Mouse (Mus musculus) stomach, postnatal 0 days (tissue): ENCODE data around the gene Btk. TPM values are rescaled to one million over a fixed set of nuclear protein-coding genes. Genes with fewer than 3 reads are reported as not detected.

Source experiments
- ATAC-seq: fragments of 200-750 bp; cut with Nextera tagmentation; 2 replicates; pipeline ENCODE4 v1.8.0; 2017; ENCODE audit not compliant: low FRiP score, low TSS enrichment
- DNase-seq: peaks from one replicate; pipeline ENCODE4 v3.0.0-alpha.2; 2016; ENCODE audit warnings: low spot score
- H3K27ac ChIP-seq: fragments of 300-500 bp; sonication (generic); replicated peaks from 2 replicates; pipeline ENCODE4 v1.5.1; 2014; ENCODE audit warnings: mild to moderate bottlenecking, control low read depth
- H3K27me3 ChIP-seq: fragments of 300-500 bp; sonication (generic); 2 replicates; pipeline ENCODE4 v1.6.1; 2014; ENCODE audit warnings: low read length; ENCODE audit not compliant: control insufficient read depth, insufficient read depth
- H3K36me3 ChIP-seq: fragments of 300-500 bp; sonication (generic); 2 replicates; pipeline ENCODE4 v1.6.1; 2014; ENCODE audit warnings: low read length, mixed read lengths; ENCODE audit not compliant: control insufficient read depth, insufficient read depth
- H3K4me1 ChIP-seq: fragments of 300-500 bp; sonication (generic); replicated peaks from 2 replicates; pipeline ENCODE4 v1.6.1; 2014; ENCODE audit warnings: antibody characterized with exemption; ENCODE audit not compliant: control insufficient read depth, insufficient read depth
- H3K4me2 ChIP-seq: fragments of 300-500 bp; sonication (generic); replicated peaks from 2 replicates; pipeline ENCODE4 v1.6.1; 2014; ENCODE audit warnings: low read depth, mild to moderate bottlenecking, control low read depth, moderate library complexity
- H3K4me3 ChIP-seq: fragments of 300-500 bp; sonication (generic); 2 replicates; pipeline ENCODE4 v1.5.1; 2014; ENCODE audit warnings: low read depth, low read length, control low read depth
- H3K9ac ChIP-seq: fragments of 300-500 bp; sonication (generic); 2 replicates; pipeline ENCODE4 v1.6.1; 2014; ENCODE audit warnings: mild to moderate bottlenecking, low read length, control low read depth, mixed read lengths
- H3K9me3 ChIP-seq: fragments of 300-500 bp; sonication (generic); 2 replicates; pipeline ENCODE4 v1.6.1; 2016; ENCODE audit warnings: low read length; ENCODE audit not compliant: control insufficient read depth
- CTCF ChIP-seq: IDR thresholded peaks from 2 replicates; pipeline ENCODE4 v1.5.1; 2016; ENCODE audit warnings: antibody characterized with exemption, low read depth, mild to moderate bottlenecking, moderate library complexity
- EP300 ChIP-seq: optimal IDR thresholded peaks from 2 replicates; pipeline ENCODE3; 2016; ENCODE audit warnings: antibody characterized with exemption
- WGBS: fragments of 180-500 bp; shearing (Covaris S2); extraction: QIAGEN DNeasy Blood & Tissue Kit; methylation state at CpG from one replicate; pipeline ENCODE4 v1.1.7; 2014; 5-methylcytosine and 5-hydroxymethylcytosine counted together
- polyA plus RNA-seq: library from polyadenylated mRNA; unstranded; fragments of >200 nt; fragmentation: Nextera tagmentation; extraction: Ambion mirVana; gene quantifications from 2 replicates; pipeline ENCODE4 v1.2.1, GENCODE M21; 2015

The Btk gene
- polyA plus RNA-seq, 1 experiment from 2014 or later: 0.72 TPM

- peak; percentile 97 for ATAC-seq
- TF ChIP-seq EP300: no peak
- TF ChIP-seq CTCF: peak; percentile 79
- Histone ChIP-seq H3K27ac (peak within 1 kb of the TSS; percentile 85), H3K4me1 (no peaks in the 10 kb centered on the region), H3K4me3 (peak within 1 kb of the TSS; percentile 43), H3K9ac (peak within 1 kb of the TSS; percentile 61), H3K36me3 (no peaks in the 10 kb centered on the region), H3K9me3 (no peaks in the 10 kb centered on the region), H3K27me3 (no peaks in the 10 kb centered on the region), H3K4me2 (peak within 1 kb of the TSS; percentile 53)
- DNase-seq: peak; percentile 88
- WGBS: 12% methylated on average over 45 of the region's 45 CpGs
Measured at GRCm38 (mm10) chrX:134585103-134586002, 2.0 kb upstream of the Btk start, which contains the start of gene Rpl36a. Gene Rpl36a (plus strand): TSS chrX:134585654.

GRCm38 (mm10) chrX:134582270-134582669, 1.1 kb downstream of the Btk start:
- DNase-seq (no peak), ATAC-seq (no peak)
- Histone ChIP-seq H3K4me3 (no peak overlapping the region), H3K27me3 (no peaks in the 10 kb centered on the region), H3K9me3 (no peaks in the 10 kb centered on the region), H3K36me3 (no peaks in the 10 kb centered on the region), H3K27ac (no peak overlapping the region), H3K4me1 (no peaks in the 10 kb centered on the region), H3K9ac (no peak overlapping the region), H3K4me2 (no peak overlapping the region)
- TF ChIP-seq EP300 (no peak), CTCF (no peak)
- 81% methylated on average over 11 of the region's 11 CpGs for WGBS

- Histone ChIP-seq H3K27me3 (no peaks in the 10 kb centered on the region), H3K9ac (no peak overlapping the region), H3K9me3 (no peaks in the 10 kb centered on the region), H3K36me3 (no peaks in the 10 kb centered on the region), H3K4me3 (no peak overlapping the region), H3K4me1 (no peaks in the 10 kb centered on the region), H3K27ac (no peak overlapping the region), H3K4me2 (no peak overlapping the region)
- TF ChIP-seq EP300 (no peak), CTCF (no peak)
- DNase-seq (no peak), ATAC-seq (no peak)
- WGBS: 80% methylated on average over 14 of the region's 14 CpGs
Measured at GRCm38 (mm10) chrX:134580528-134581305, 2.7 kb downstream of the Btk start.

GRCm38 (mm10) chrX:134577896-134578295, 5.5 kb downstream of the Btk start:
- Histone ChIP-seq H3K4me2 (no peak overlapping the region), H3K27me3 (no peaks in the 10 kb centered on the region), H3K27ac (no peak overlapping the region), H3K4me3 (no peak overlapping the region), H3K4me1 (no peaks in the 10 kb centered on the region), H3K9me3 (no peaks in the 10 kb centered on the region), H3K9ac (no peak overlapping the region), H3K36me3 (no peaks in the 10 kb centered on the region)
- DNase-seq: no peak
- no peak for ATAC-seq
- no peak for TF ChIP-seq CTCF
- TF ChIP-seq EP300: no peak
- 85% methylated on average over 4 of the region's 4 CpGs for WGBS

GRCm38 (mm10) chrX:134566536-134567222, 16.7 kb downstream of the Btk start:
- WGBS: 80% methylated on average over 8 of the region's 8 CpGs
- Histone ChIP-seq H3K27ac (no peak overlapping the region), H3K9ac (no peak overlapping the region), H3K4me1 (no peaks in the 10 kb centered on the region), H3K9me3 (no peaks in the 10 kb centered on the region), H3K27me3 (no peaks in the 10 kb centered on the region), H3K36me3 (no peaks in the 10 kb centered on the region), H3K4me3 (no peak overlapping the region), H3K4me2 (no peak overlapping the region)
- TF ChIP-seq CTCF (no peak), EP300 (no peak)
- ATAC-seq: no peak
- no peak for DNase-seq
